Mouse (Mus musculus): ENCODE results near the gene Cald1.

Gene Cald1

GRCm38 (mm10) chr6:34613122-34613521 lies 14.8 kb downstream of the Cald1 start:
- DNase-seq (ENCODE audit: low spot score): no peak

- no peak for DNase-seq (ENCODE audit: low spot score)
These were observed 17.1 kb downstream of the Cald1 start for GRCm38 (mm10) chr6:34615419-34615818.

- DNase-seq (ENCODE audit: low spot score): no peak
These were observed 21.2 kb downstream of the Cald1 start for GRCm38 (mm10) chr6:34619494-34619893.

GRCm38 (mm10) chr6:34620242-34620641 lies 21.9 kb downstream of the Cald1 start:
- DNase-seq (ENCODE audit: low spot score): no peak

- DNase-seq (ENCODE audit: low spot score): no peak
These were observed 24.6 kb downstream of the Cald1 start for GRCm38 (mm10) chr6:34622865-34623264.

- DNase-seq (ENCODE audit: low spot score): no peak
These were observed 25.0 kb downstream of the Cald1 start for GRCm38 (mm10) chr6:34623290-34623689.

GRCm38 (mm10) chr6:34624536-34624935 lies 26.2 kb downstream of the Cald1 start:
- no peak for DNase-seq (ENCODE audit: low spot score)

GRCm38 (mm10) chr6:34626586-34627245 lies 28.4 kb downstream of the Cald1 start:
- DNase-seq (ENCODE audit: low spot score): no peak

GRCm38 (mm10) chr6:34628131-34628530 lies 29.8 kb downstream of the Cald1 start:
- no peak for DNase-seq (ENCODE audit: low spot score)

- DNase-seq (ENCODE audit: low spot score): no peak
These were observed 35.5 kb downstream of the Cald1 start for GRCm38 (mm10) chr6:34633776-34634175.

GRCm38 (mm10) chr6:34637588-34638438 lies 39.5 kb downstream of the Cald1 start:
- DNase-seq (ENCODE audit: low spot score): no peak

- DNase-seq (ENCODE audit: low spot score): no peak
These were observed 40.4 kb downstream of the Cald1 start for GRCm38 (mm10) chr6:34638667-34639066.

- DNase-seq (ENCODE audit: low spot score): no peak
These were observed 41.9 kb downstream of the Cald1 start for GRCm38 (mm10) chr6:34640226-34640625.

- no peak for DNase-seq (ENCODE audit: low spot score)
These were observed 42.8 kb downstream of the Cald1 start for GRCm38 (mm10) chr6:34641081-34641480.

GRCm38 (mm10) chr6:34642075-34642547 lies 43.8 kb downstream of the Cald1 start:
- no peak for DNase-seq (ENCODE audit: low spot score)

GRCm38 (mm10) chr6:34648017-34648787 lies 49.9 kb downstream of the Cald1 start:
- no peak for DNase-seq (ENCODE audit: low spot score)

- no peak for DNase-seq (ENCODE audit: low spot score)
These were observed 53.0 kb downstream of the Cald1 start for GRCm38 (mm10) chr6:34651298-34651697.

GRCm38 (mm10) chr6:34655719-34656118 lies 57.4 kb downstream of the Cald1 start:
- no peak for DNase-seq (ENCODE audit: low spot score)

- no peak for DNase-seq (ENCODE audit: low spot score)
These were observed 60.5 kb downstream of the Cald1 start for GRCm38 (mm10) chr6:34658791-34659190.

- no peak for DNase-seq (ENCODE audit: low spot score)
These were observed 62.4 kb downstream of the Cald1 start for GRCm38 (mm10) chr6:34660724-34661123.

GRCm38 (mm10) chr6:34662626-34663025 lies 64.3 kb downstream of the Cald1 start:
- DNase-seq (ENCODE audit: low spot score): no peak

- no peak for DNase-seq (ENCODE audit: low spot score)
These were observed 66.0 kb downstream of the Cald1 start for GRCm38 (mm10) chr6:34664291-34664690.

GRCm38 (mm10) chr6:34664749-34665148 lies 66.4 kb downstream of the Cald1 start:
- DNase-seq (ENCODE audit: low spot score): no peak

All from T-cell, adult 2 months (primary cell).